Mouse (Mus musculus): Measurements from ENCODE around the gene Emc6.

Emc6 gene

DNA sequence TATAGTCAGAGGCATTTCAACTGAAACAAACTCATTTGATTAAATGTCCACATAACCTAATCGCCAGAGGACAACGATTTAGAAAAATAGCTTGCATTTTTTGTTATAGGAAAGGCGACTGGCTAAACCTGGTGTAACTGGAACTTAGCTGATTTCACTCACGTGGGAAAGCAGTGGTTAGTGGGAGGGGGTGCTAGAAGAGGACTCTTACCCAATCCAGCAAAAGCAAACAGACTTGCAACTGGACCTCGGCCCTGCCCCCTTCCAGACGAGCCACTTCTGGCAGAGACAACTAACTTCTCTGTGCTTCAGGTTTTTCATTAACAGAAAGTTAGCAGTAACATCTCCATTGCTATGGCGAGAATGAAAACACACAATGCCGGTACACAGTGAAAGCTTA, 1.2 kb downstream of the Emc6 start:
- peak; percentile 88 to 96 for DNase-seq

DNA sequence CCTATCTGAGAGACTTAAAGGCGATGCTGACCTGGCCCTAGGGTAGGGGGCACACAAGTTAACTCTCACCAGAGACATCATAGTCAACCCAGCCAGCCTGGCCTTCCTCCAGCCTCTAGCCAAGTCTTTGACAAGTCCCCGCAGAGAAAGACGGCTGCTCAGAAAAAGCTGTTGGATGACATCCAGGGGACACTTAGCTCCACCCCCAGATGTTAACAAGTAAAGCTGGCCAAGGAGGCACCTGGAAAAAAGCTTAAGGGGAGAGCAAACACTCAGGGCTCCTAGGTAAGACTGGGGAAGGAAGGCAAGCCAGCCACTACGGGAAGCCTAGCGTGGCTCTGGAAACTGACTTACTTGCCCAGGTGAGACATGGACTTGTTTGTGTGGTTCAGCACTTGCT, 4.7 kb downstream of the Emc6 start:
- peak; percentile 92 to 94 for DNase-seq

DNA sequence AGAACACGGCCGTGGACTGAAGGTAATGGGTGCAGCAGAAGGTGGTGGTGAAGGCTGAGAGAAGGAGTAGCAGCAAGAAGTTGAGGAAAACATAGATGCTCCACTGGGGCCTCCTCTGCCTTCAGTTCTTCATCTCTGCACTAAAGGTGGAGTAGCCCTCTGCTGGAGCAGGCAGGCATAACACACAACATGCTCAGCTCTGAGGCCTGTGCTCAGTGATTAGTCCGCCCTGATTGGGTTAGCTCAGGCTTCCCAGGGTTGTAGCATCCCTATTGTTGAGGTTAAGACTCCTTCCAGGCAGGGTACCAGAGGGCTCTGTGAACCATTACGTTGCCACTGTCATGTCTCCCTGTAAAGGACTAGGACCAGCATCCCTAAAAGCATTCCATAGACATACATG, 7.6 kb downstream of the Emc6 start:
- peak; percentile 67 to 87 for DNase-seq

DNA sequence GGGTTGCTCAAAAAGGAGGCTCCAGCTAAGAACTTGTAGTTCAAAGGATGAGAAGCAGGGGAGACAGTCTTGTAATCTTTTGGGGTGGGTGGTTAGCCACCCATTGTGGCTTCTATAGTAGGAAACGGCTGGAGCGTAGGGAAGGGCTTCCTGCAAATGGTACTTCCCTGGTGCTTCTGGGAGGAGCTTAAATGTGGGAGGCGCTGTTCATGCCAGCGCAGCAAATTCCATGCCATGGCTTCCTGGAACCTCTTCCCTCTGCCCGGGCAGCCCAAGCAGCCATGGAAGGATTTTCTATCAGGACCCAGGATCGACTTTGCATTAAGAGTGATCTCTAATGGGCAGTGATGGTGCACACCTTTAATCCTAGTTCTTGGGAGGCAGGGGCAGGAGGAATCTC, 8.3 kb downstream of the Emc6 start:
- peak; percentile 38 to 62 for DNase-seq

DNA sequence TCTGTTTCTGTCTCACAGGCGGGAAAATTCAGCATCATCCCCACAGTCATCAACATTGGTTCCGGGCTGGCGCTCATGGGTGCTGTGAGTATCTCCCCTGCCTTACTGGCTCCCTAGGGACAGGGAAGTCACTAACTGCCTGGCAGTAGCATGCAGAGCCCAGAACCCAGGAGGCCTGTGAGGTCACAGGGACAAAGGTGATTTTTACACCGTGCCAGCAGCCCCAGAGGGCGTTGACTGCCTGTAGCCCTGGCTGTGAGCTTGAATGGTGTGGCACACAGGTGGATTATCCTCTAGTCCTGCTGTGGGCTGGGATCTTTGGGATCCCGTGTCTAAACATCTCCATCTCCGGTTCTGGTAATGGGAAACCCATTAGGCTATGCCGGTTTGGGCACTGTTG, 8.8 kb downstream of the Emc6 start:
- DNase-seq = peak; percentile 64 to 70

DNA sequence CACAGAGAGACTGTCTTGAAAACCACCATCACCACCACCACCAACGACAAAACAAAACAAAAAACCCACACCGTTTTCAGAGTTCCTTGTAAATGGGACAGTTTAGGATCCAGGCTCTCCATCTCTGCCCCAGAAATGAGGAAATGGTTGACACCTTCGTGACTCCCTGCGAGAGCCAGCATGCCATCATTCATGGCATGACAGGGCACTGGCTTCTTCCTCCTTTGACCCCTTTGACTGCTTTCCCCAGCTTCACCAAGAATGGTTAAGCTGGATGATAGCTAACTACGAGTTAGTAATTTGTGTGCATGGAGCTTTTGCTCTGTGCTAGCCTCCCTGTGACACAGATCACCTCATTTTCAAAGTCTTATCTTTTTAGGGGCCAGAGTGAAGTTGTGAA, 14.6 kb downstream of the Emc6 start:
- DNase-seq = no peak

DNA sequence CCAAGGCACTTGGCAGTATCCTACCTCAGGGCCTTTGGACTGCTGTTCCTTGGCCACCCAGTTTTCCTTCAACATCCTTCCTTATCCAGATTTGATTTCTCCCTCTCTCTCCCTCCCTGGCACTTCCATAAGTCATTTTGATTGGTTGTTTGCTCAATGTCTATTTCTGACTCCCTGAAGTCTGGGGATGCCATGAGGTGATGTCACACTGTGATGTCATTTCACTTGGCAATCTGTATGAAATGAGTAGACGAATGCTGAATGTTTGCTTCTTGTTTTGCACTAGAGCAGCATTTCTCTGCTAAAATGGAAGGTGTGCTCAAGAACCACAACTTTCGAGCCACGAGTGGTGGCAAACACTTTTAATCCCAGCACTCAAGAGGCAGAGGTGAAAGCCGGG, 15.2 kb downstream of the Emc6 start:
- DNase-seq = no peak

DNA sequence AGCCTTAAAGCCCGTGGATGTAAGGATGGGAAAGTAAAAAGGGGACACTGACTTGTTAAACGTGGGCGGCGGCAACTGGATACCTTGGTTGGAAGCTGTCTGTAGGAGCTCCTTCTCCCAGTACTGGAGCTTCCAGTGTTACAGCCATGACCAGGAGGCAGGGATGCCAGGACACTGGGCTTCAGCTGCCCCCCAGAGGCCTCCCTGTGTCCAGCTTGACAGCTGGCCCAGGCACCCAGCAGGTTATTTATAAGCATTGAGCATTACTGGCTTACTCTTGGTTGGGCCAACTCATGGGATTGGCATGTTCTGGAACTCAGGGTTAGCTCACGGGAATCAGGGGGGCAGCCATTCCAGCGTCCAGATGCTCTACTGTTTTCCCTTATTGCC, 16.0 kb downstream of the Emc6 start:
- DNase-seq = peak; percentile 53 to 62

DNA sequence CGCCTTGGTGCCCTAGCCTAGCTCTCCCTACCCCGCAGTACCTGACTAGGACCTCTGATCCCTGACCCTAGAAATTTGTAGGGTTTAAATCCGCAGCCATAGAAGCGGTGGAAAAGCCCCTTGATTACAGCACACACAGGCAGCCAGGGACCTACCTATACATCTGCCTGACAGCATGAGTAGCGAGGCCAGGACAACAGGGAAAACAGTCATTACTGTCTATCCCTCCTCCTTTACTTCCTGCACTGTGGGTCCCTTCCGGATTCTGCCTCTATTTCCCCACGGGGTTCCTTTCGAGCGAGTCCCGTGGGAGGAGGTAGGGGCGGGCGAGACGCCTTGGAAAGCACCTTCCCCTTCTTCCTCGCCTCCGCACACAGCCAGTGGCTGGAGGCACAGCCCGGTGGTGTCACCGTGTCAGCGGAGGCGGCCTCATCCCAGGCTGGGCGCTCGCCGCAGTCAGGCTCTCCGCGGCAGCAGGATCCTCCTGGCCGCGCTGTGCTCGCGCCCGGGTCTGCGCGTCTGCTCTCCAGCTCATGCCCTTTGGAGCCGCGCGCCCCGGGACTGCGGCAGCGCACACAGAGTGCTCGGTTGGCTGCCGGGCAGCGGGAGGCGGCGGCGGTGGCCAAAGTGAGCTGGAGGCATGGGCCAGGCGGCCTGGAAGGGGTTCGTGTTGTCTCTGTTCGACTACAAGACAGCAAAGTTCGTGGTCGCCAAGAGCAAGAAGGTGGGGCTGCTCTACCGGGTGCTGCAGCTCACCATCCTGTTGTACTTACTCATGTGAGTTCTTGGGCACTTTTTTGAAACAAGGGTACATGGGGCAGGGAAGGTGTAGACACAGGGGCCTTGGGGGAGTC, 16.7 kb downstream of the Emc6 start, which contains the start of gene P2rx5:
TSS of gene P2rx5 (plus strand) at position 465 of the 854 bp plus-strand sequence.
- peak; percentile 74 to 86 for DNase-seq

DNA sequence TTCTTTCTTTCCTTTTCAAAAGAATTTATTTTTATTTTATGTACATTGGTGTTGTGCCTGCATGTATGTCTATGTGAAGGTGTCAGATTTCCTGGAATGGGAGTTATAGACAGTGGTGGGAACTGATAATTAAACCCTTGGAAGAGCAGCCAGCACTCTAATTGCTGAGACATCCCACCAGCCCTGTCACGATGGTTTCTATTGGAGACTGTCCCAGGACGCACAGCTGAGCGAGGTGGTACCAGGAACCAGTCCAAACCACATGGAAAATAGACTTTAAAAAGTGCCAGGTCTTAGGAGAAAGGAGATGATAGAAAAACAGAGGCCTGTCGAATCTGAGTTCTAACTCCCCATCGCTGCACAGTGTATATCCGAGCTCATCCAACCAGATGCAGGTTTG, 21.8 kb downstream of the Emc6 start:
- DNase-seq = no peak

DNA sequence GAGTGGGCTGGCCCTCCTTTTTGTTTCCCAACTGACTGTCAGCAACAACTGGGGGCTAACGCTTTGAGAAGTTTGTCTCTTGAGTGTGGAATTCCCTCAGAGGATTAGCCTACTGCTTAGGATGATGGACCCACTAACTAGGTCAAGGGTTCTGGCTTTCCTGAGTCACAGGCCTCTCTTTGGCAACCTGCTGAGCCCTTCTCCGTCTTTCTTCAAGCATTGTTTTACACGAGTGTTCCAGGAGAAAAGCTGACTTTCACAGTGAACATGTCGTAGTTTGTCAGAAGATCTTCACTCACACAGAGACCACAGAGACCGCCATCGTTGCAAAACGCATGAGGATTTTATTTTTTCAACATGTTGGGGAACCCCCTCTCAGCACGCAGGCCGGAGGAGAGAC, 28.6 kb downstream of the Emc6 start:
- no peak for DNase-seq

DNA sequence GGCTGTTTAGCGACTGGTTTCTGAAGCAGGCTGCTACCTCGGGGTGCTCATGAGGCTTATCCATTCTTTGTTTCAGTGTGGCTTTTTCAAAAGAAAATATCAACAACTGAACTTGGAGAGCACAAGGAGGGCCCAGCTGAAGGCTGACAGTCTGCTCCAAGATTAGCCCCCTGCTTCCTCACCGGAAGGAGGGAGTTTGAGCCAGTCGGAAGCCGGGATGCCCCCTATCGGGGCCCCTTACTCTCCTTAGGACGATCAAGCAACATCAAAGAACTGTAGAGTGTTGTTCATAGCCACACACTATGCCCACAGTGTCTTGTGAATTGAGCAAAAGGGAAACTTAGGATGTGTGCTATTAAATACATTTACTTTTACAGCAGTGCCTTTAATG, 29.9 kb downstream of the Emc6 start:
- DNase-seq = no peak

DNA sequence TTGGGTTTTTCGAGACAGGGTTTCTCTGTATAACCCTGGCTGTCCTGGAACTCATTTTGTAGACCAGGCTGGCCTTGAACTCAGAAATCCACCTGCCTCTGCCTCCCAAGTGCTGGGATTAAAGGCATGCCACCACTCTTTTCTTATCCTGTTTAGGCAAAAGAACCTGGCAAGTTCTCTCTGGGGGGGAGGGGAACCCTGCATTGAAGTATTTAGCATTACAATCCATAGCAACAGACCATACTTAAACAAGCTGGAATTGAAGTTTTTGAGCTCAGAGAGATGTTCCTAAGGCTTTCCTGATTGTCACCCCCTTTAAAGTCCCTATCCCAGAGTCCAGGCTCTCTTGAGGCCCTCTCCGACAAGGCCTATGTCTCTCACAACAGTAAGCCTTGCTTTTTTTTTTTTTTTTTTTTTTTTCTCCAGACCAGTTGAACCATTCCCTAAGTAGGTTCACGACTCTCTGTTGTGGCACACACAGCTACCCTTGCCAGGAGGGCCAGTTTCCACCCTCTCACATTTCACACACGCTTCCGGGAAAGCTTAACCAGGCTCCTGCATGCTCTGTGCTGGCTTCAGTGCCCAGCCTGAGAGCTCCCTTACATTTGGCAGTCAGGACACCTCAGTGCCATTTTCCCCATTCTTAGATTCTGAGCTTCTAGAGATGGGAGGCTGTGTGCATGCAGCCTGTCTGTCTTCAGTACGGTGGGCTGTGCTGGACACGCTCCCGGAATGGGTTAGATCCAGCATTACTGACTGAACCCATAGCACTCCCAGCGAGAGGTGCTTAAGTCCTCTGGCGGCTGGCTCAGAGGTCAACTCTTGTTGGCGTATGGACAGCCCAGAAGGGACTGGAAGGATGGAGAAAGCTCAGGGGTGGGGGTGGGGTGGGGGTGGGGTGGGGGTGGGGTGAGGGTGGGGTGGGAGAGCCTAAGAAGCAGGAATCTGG, 30.5 kb downstream of the Emc6 start:
- DNase-seq = peak; percentile 29 to 37

DNA sequence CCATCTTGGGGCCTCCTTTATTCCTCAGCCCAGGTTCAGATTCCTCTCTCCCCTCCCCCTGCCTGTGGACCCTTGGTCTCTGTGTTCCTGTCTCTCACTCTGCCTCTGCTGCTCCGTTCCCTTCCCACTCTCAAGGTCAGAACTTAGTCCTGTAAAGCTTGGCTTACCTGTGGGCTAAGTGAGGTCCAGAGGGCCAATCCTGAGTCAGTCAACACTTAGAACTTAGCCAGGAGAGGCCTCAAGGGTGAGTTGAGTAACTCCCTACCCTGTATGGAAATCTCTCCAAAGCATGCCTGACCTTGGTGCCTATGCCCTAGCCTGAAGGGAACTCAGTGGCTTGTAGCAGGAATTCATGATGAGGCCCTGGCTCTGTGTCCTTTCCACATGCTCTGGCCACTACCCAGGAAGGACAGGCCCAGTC, 32.6 kb downstream of the Emc6 start:
- DNase-seq = peak; percentile 44 to 69

DNA sequence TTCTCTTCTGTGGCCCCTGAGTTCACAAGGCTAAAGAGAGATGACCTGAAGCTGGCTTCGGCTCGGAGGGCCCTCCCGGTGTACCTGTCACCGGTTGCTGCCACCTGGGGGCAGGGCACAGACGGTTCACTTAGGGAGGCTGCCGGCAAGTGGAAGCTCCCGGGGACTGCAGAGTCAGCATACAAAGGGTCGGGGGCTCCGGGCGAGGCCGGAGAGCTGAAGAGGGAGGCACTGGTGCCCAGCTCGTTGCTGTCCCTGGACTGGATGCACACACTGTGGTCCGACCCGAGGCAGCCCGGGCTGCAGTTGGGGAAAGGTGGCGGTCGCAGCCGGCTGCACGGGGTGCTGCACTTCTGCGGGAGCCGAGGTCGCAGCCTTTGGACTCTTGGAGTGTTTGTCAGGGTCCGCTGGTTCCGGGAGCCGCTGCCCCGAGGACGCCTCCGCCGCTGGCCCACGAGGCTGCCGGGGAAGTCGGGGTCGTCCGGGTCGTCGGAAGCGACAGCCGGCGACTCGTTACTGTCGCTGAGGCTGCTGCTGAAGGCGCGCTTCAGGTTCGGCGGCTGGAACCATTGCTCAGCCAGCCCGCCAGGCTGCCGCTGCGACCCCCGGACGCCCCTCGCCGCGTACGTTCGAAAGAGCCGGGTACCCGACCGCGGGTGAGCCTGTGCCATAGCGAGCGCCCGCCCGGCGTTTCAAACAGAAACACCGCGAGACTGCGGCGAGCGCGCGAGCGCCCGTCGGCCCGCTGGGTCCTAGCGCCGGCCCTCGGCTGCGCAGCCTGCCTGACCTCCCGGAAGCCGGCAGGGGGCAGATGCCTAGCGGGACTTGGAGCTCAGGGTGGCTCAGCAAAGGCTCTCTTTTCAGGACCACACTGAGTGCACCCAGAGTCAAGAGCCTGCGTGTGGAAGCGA, 39.0 kb downstream of the Emc6 start, which contains the start of gene Haspin:
TSS of gene Haspin (minus strand) at position 704 of the 911 bp plus-strand sequence.
- DNase-seq = peak; percentile 93 to 97

DNA sequence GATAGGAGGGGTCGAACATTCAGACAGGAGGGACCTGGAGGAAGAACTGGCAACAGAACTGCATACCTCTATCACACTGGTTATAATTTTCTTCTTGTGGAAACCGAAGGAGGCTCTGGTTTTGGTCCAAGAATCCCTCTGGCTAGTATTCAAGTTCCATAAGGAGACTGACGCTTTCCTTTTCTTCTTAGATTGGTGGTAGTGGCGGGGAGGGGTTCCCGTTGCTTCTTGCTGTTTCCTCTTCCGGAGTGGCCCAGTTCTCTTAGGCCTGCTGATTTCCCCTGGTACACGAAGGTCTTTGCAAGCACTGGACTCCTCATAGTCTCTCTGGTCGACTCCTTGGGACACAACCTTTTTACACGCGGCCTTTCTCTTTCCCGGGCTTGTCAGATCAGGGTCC, 39.7 kb downstream of the Emc6 start:
- peak; percentile 21 to 24 for DNase-seq

DNA sequence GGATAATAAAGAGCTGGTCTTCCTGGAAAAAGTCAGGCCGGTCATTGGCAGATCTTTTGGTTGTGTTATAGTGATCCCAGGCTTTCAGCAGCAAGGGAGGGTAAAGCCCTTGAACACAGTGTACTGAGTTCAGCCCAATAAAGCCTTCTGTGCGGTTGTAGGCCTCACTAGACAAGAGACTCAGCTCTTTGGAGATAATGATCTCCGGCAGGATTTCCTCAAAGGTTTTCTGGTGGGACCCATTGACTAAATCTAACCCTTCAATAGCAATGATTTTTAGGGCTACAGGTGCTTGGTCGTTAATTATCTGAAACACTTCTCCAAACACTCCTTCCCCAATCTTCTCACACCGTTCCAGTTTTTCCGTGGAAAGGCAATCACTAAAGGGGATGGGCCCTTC, 40.2 kb downstream of the Emc6 start:
- DNase-seq = no peak

DNA sequence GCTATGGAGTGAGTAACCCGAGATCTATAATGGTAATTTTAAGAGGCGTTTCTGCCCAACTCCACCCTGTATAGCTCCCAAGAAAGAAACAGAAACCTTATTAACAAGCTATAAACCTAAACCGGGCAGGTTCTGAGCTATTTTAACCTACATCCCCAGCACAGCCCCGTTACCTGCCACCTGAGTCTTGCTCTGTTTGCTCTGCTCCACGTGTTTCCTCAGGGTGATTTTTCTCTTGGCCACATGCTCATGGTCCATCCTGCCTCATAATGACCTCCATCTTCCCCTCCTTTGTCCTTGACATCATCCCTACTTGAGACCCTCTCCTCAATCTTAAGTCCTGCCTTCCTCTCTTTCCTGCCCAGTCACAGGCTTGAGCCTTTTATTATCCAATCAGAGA, 42.6 kb downstream of the Emc6 start:
- no peak for DNase-seq

DNA sequence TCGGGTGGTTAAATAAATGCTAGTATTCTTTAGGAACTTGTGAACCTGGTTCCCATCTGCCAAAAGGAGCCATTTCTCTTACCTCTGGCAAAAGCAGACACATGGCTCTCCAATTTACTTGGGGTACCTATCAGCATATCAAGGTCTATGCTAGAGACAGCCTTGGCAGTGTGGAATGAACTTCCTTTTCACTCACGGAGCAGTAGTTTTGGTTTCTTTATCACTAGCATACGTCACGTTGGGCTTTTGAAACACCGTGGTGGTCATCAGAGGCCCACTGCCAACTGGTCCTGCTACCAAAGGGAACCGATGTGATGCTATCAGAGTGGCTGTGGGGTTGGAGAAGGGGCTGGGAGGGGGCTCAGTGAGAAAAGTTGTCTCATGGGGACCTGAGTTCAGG, 43.8 kb downstream of the Emc6 start:
- DNase-seq = no peak

DNA sequence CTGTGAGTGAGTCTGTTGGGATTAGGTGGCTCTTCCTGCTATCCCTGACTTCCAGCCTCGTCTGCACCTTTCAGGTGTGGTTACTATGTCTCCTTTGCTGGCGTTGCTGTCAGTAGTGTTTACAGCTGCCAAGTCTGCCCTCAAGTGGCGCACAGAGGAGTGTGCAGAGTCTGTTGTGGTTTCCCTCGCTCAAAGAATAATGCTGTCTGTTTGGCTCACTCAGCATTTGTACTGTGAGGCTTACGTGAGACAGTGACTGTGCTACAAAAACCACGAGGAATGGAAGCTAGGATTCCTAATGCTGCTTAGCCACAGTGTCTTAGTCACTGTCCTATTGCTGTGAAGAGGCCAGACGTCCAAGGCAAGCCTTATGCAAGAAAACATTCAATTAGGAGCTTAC, 45.8 kb downstream of the Emc6 start:
- DNase-seq = peak; percentile 61 to 69

DNA sequence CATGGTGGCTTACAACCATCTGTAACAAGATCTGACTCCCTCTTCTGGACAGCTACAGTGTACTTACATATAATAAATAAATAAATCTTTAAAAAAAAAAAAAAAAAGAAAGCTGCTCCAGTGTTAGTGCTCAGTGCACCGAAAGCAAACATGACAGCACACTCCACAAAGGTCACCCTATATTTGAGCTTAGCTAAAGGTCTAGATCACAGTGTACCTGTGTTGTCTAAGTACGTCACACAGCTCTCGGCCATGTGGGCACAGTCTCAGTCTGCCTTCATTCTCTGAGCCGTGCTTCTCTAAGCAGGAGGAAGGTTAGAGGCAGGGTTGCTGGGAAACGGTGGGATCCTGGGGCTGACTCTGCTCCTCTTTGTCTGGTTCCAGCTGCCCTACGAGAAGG, 50.3 kb downstream of the Emc6 start:
- DNase-seq = no peak
